Mouse (Mus musculus): ENCODE results near the gene Hectd4. TPM values are rescaled to one million over a fixed set of nuclear protein-coding genes. Genes with fewer than 3 reads are reported as not detected.

Hectd4 gene
- polyA plus RNA-seq, 1 experiment from 2014 or later = 35.4 TPM

DNA sequence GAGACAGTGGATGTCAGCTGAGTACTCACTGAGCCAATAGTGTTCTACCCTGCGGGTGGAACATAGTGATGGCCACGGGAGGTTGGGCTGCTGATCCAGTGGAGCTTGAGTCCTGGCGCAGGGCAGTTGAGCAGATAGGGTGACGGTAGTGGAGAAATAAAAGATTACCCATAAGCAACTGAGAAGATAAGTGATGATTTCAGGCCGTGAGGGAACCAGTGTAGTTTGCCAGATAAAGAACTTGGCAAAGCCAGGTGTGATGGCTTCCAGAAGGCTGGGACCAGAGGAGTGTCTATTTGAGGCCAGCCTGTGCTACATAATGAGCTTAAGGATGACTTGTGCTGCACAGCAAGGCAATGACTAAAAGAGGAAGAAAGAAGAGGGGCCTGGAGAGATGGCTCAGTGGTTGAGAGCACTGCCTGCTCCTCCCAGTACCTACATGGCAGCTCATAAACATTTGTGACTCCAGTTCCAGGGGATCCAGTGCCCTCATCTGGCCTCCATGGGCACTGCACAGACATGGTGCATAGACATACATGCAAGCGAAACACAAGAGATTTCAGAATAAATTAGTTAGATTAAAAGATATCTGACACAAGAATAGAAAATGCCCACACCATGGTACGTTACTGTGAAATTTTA lies 46.8 kb downstream of the Hectd4 start:
- WGBS = 85% methylated on average over 7 of the region's 7 CpGs
- no peak for ATAC-seq (ENCODE audit: low FRiP score, low TSS enrichment)
- H3K36me3 ChIP-seq (ENCODE audit: control insufficient read depth, insufficient read depth, low read length) = peaks cover 76% of the 10 kb centered on the region

DNA sequence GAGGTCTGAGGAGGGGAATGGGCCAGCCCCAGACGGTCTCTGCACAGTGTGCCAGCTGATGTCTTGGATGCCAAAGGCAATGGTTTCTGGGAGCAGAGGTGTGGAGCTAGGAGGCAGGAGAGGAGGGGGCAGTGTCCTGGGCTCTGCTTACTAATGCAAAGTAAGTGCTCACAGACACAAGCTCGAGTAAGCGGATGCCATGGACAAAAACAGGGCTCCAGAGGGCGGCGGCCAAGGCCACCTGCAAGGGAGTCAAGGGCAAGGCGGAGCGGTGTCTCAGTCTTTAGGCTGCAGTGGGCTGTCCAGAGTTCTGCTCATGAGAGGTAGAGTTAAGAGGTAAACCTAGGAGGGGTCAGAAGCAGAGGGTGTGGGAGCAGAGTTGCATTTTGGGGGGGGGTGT lies 51.0 kb downstream of the Hectd4 start:
- H3K27ac ChIP-seq (replicated peaks; ENCODE audit: low read depth, low read length) = no peak overlapping the region
- no peaks in the 10 kb centered on the region for H3K4me1 ChIP-seq (ENCODE audit: control insufficient read depth, insufficient read depth, low read length)
- H3K9me3 ChIP-seq (ENCODE audit: control insufficient read depth, low read length) = no peaks in the 10 kb centered on the region
- H3K27me3 ChIP-seq (ENCODE audit: control insufficient read depth, insufficient read depth, low read length) = no peaks in the 10 kb centered on the region
- 84% methylated on average over 7 of the region's 7 CpGs for WGBS
- no peak overlapping the region for H3K9ac ChIP-seq (replicated peaks; ENCODE audit: low read length)
- no peak overlapping the region for H3K4me2 ChIP-seq (ENCODE audit: low read length)
- H3K4me3 ChIP-seq (replicated peaks; ENCODE audit: low read depth, low read length) = no peak overlapping the region
- peaks cover 84% of the 10 kb centered on the region for H3K36me3 ChIP-seq (ENCODE audit: control insufficient read depth, insufficient read depth, low read length)
- ATAC-seq (ENCODE audit: low FRiP score, low TSS enrichment) = no peak
- no peak for DNase-seq

More for the DNA sequence above, 46.8 kb downstream of the Hectd4 start:
- Histone ChIP-seq H3K4me3 (replicated peaks; ENCODE audit: low read depth, low read length) (no peak overlapping the region), H3K4me1 (ENCODE audit: control insufficient read depth, insufficient read depth, low read length) (no peaks in the 10 kb centered on the region), H3K4me2 (ENCODE audit: low read length) (no peak overlapping the region), H3K9me3 (ENCODE audit: control insufficient read depth, low read length) (no peaks in the 10 kb centered on the region), H3K27me3 (ENCODE audit: control insufficient read depth, insufficient read depth, low read length) (no peaks in the 10 kb centered on the region), H3K27ac (replicated peaks; ENCODE audit: low read depth, low read length) (no peak overlapping the region), H3K9ac (replicated peaks; ENCODE audit: low read length) (no peak overlapping the region)
- DNase-seq = peak; percentile 77

DNA sequence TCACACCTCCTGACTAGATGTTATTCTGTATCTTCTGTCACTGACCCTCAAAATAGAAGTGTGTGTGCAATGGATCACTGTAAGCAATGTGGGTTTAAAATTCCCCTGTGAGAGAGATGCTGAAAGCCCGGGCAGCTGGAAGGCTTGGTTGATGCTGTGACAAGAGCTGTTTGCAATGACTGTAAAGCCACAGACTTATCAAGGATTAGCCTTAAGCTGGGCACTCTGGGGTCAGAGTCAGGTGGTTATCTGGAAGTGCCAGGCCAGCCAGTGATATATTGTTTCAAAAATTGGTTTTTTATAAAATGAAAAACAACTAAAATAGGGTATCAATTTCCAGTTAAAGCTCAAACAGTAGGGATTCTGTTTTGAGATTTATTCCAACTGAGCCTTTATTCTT lies 56.8 kb downstream of the Hectd4 start:
- Histone ChIP-seq H3K27me3 (ENCODE audit: control insufficient read depth, insufficient read depth, low read length) (no peaks in the 10 kb centered on the region), H3K4me3 (replicated peaks; ENCODE audit: low read depth, low read length) (no peak overlapping the region), H3K9me3 (ENCODE audit: control insufficient read depth, low read length) (no peaks in the 10 kb centered on the region), H3K27ac (replicated peaks; ENCODE audit: low read depth, low read length) (no peak overlapping the region), H3K9ac (replicated peaks; ENCODE audit: low read length) (no peak overlapping the region), H3K4me1 (ENCODE audit: control insufficient read depth, insufficient read depth, low read length) (no peaks in the 10 kb centered on the region), H3K4me2 (ENCODE audit: low read length) (no peak overlapping the region), H3K36me3 (ENCODE audit: control insufficient read depth, insufficient read depth, low read length) (peaks cover 73% of the 10 kb centered on the region)
- WGBS = 64% methylated on average over 1 of the region's 1 CpGs
- DNase-seq (no peak), ATAC-seq (ENCODE audit: low FRiP score, low TSS enrichment) (no peak)

DNA sequence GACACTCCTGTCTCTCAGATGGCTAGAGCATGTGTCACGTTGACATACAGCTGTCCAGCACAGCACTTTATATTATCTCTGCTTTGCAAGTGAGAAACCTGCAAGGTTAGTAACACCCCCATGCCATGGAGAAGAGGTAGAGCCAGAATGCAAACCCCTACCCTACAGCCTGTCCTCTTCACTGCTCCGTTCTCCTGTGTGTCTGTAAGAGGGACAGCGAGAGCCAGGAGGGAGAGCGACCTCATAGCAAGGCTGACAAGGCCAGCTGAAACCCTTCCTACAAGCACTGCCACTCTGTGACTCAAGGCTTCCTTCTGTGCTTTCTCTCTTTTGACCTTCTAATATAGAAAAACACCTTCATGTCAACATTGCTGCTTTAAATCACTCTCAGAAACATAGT lies 60.4 kb downstream of the Hectd4 start:
- Histone ChIP-seq H3K4me1 (ENCODE audit: control insufficient read depth, insufficient read depth, low read length) (no peaks in the 10 kb centered on the region), H3K4me2 (ENCODE audit: low read length) (no peak overlapping the region), H3K9ac (replicated peaks; ENCODE audit: low read length) (no peak overlapping the region), H3K27me3 (ENCODE audit: control insufficient read depth, insufficient read depth, low read length) (no peaks in the 10 kb centered on the region), H3K9me3 (ENCODE audit: control insufficient read depth, low read length) (no peaks in the 10 kb centered on the region), H3K36me3 (ENCODE audit: control insufficient read depth, insufficient read depth, low read length) (peaks cover 67% of the 10 kb centered on the region), H3K27ac (replicated peaks; ENCODE audit: low read depth, low read length) (no peak overlapping the region), H3K4me3 (replicated peaks; ENCODE audit: low read depth, low read length) (no peak overlapping the region)
- WGBS = 94% methylated on average over 4 of the region's 4 CpGs
- ATAC-seq (ENCODE audit: low FRiP score, low TSS enrichment) = no peak
- no peak for DNase-seq

DNA sequence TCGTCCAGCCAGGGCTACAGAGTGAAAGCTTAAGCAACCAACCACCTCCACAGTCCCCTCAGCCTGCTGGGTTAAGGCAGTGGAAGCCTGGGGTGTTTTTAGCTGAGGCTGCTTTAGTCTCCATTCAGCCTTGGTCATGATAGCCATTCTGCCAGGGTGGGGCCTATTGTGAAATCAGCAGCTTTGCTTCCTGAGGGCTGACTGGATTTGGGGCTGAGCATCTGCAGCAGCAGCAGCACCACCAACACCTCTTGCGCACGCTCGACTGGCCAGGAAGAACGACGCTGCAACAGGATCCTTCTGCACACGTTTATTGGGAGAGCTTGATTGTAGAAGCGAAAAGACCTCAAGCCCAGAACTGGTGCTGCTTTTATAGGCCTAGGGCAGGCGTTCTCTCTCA lies 63.0 kb downstream of the Hectd4 start:
- no peaks in the 10 kb centered on the region for H3K4me1 ChIP-seq (ENCODE audit: control insufficient read depth, insufficient read depth, low read length)
- H3K9ac ChIP-seq (replicated peaks; ENCODE audit: low read length) = no peak overlapping the region
- DNase-seq = no peak
- no peaks in the 10 kb centered on the region for H3K9me3 ChIP-seq (ENCODE audit: control insufficient read depth, low read length)
- no peak for ATAC-seq (ENCODE audit: low FRiP score, low TSS enrichment)
- 94% methylated on average over 9 of the region's 9 CpGs for WGBS
- H3K27me3 ChIP-seq (ENCODE audit: control insufficient read depth, insufficient read depth, low read length) = no peaks in the 10 kb centered on the region
- H3K36me3 ChIP-seq (ENCODE audit: control insufficient read depth, insufficient read depth, low read length) = peaks cover 77% of the 10 kb centered on the region
- no peak overlapping the region for H3K4me3 ChIP-seq (replicated peaks; ENCODE audit: low read depth, low read length)
- H3K27ac ChIP-seq (replicated peaks; ENCODE audit: low read depth, low read length) = no peak overlapping the region
- H3K4me2 ChIP-seq (ENCODE audit: low read length) = no peak overlapping the region

DNA sequence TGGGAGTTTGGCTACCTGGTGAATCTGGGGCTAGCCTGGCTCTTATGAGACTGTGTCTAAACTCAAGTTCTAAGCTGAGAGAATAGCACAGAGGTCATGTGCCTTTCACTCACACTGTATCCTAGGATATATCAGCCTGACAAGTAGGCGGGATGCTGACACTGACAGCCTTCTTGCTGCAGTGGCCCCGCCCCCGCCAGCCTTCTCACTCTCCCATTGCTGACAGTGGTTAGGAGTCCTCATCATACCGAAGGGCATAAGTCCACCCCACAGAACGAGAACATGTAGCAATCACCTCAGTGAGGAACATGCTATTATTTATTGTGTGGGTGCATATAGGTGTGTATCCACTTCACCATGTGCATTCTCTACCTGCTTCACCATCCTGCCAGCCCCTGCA lies 64.8 kb downstream of the Hectd4 start:
- Histone ChIP-seq H3K4me1 (ENCODE audit: control insufficient read depth, insufficient read depth, low read length) (no peaks in the 10 kb centered on the region), H3K36me3 (ENCODE audit: control insufficient read depth, insufficient read depth, low read length) (peaks cover 76% of the 10 kb centered on the region), H3K27me3 (ENCODE audit: control insufficient read depth, insufficient read depth, low read length) (no peaks in the 10 kb centered on the region), H3K4me3 (replicated peaks; ENCODE audit: low read depth, low read length) (no peak overlapping the region), H3K9ac (replicated peaks; ENCODE audit: low read length) (no peak overlapping the region), H3K9me3 (ENCODE audit: control insufficient read depth, low read length) (no peaks in the 10 kb centered on the region), H3K27ac (replicated peaks; ENCODE audit: low read depth, low read length) (no peak overlapping the region), H3K4me2 (ENCODE audit: low read length) (no peak overlapping the region)
- ATAC-seq (ENCODE audit: low FRiP score, low TSS enrichment) = no peak
- 93% methylated on average over 5 of the region's 5 CpGs for WGBS
- no peak for DNase-seq

DNA sequence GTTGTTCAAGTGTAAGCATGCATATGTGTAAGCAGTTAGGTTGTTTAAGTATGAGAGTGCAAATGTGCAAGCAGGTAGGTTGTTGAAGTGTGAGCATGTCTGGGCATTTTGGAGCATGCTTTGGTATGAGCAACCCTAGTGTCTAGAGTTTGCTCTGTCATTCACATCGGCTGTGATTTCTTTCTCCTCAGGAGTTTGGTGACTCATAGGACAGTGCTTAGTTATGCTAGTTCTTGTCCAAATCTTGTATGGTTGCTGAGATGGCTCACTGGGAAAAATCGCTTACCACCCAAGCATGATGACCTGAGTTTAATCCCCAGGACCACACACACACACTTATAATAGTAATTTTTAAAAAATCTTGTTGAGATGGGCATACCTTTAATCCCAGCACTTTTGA lies 67.2 kb downstream of the Hectd4 start:
- 97% methylated on average over 2 of the region's 2 CpGs for WGBS
- DNase-seq (no peak), ATAC-seq (ENCODE audit: low FRiP score, low TSS enrichment) (no peak)
- Histone ChIP-seq H3K9me3 (ENCODE audit: control insufficient read depth, low read length) (no peaks in the 10 kb centered on the region), H3K27me3 (ENCODE audit: control insufficient read depth, insufficient read depth, low read length) (no peaks in the 10 kb centered on the region), H3K9ac (replicated peaks; ENCODE audit: low read length) (no peak overlapping the region), H3K4me2 (ENCODE audit: low read length) (no peak overlapping the region), H3K36me3 (ENCODE audit: control insufficient read depth, insufficient read depth, low read length) (peaks cover 77% of the 10 kb centered on the region), H3K4me1 (ENCODE audit: control insufficient read depth, insufficient read depth, low read length) (no peaks in the 10 kb centered on the region), H3K4me3 (replicated peaks; ENCODE audit: low read depth, low read length) (no peak overlapping the region), H3K27ac (replicated peaks; ENCODE audit: low read depth, low read length) (no peak overlapping the region)

DNA sequence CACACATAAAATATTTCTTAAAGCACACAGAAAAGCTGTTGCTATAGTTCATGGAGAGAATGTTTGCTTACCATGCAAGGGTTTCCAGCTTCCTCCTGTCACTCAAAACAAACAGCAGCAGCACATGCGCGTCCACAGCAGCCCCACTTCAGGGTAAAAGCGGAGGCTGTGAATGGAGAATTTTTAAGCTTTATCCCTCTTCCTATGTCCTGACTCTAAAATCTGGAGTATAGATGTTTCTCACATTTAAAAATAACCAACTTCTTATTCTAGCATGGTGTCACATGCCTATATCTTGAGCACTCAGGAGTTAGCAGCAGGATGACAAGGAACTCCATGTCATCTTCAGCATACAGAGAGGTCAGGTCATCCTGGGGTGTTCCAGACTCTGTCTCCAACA lies 70.3 kb downstream of the Hectd4 start:
- Histone ChIP-seq H3K9ac (replicated peaks; ENCODE audit: low read length) (no peak overlapping the region), H3K4me1 (ENCODE audit: control insufficient read depth, insufficient read depth, low read length) (no peaks in the 10 kb centered on the region), H3K4me2 (ENCODE audit: low read length) (no peak overlapping the region), H3K27me3 (ENCODE audit: control insufficient read depth, insufficient read depth, low read length) (no peaks in the 10 kb centered on the region), H3K27ac (replicated peaks; ENCODE audit: low read depth, low read length) (no peak overlapping the region), H3K9me3 (ENCODE audit: control insufficient read depth, low read length) (no peaks in the 10 kb centered on the region), H3K36me3 (ENCODE audit: control insufficient read depth, insufficient read depth, low read length) (peaks cover 81% of the 10 kb centered on the region), H3K4me3 (replicated peaks; ENCODE audit: low read depth, low read length) (no peak overlapping the region)
- ATAC-seq (ENCODE audit: low FRiP score, low TSS enrichment) = no peak
- DNase-seq = no peak
- 95% methylated on average over 3 of the region's 3 CpGs for WGBS

DNA sequence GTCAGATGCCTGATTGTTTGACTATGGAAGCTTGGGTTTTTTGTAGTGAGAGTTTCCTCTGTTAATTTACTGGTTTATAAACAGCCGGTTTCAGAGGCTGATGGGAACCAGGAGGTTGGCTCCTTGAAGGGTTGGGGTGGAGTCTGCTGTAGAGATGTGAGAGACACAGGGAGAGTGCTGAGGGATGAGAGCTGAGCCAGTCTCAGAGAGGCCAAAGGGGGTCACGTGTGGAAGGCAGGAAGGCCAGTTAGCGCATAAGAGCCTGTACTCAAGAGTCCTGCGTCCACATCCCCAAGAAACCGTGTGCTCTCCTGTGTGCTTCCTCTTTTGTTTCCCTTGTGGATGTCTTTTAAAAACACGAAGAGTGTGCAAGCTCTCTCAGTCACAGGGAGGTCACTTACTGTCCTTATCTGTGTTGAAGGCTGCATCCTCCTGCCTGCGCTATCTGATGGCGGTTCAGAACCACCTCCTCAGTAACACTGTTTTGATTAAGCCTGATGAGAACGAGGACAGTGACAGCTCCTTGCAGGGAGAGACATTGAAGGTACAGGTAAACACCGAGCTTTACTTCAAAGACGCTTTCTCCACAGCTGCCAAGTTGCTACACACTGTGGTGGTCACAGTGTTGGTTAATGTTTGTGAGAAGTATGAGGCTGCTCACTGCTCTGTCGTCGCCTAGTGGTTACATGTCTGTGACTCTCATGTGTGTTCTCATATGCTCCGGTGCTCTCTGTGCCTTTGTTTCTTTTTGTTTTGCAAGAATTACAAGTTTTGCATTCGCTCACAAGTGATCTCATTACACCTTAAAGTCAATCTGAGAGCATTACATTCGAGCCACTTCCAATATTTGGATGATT lies 72.5 kb downstream of the Hectd4 start:
- Histone ChIP-seq H3K4me1 (ENCODE audit: control insufficient read depth, insufficient read depth, low read length) (no peaks in the 10 kb centered on the region), H3K27me3 (ENCODE audit: control insufficient read depth, insufficient read depth, low read length) (no peaks in the 10 kb centered on the region), H3K4me2 (ENCODE audit: low read length) (no peak overlapping the region), H3K27ac (replicated peaks; ENCODE audit: low read depth, low read length) (no peak overlapping the region), H3K36me3 (ENCODE audit: control insufficient read depth, insufficient read depth, low read length) (peaks cover 86% of the 10 kb centered on the region), H3K4me3 (replicated peaks; ENCODE audit: low read depth, low read length) (no peak overlapping the region), H3K9ac (replicated peaks; ENCODE audit: low read length) (no peak overlapping the region), H3K9me3 (ENCODE audit: control insufficient read depth, low read length) (no peaks in the 10 kb centered on the region)
- WGBS = 90% methylated on average over 16 of the region's 16 CpGs
- no peak for DNase-seq
- no peak for ATAC-seq (ENCODE audit: low FRiP score, low TSS enrichment)
